Comparison of ENCODE assay signal across 8 mouse cellular contexts in the genomic region with DNA sequence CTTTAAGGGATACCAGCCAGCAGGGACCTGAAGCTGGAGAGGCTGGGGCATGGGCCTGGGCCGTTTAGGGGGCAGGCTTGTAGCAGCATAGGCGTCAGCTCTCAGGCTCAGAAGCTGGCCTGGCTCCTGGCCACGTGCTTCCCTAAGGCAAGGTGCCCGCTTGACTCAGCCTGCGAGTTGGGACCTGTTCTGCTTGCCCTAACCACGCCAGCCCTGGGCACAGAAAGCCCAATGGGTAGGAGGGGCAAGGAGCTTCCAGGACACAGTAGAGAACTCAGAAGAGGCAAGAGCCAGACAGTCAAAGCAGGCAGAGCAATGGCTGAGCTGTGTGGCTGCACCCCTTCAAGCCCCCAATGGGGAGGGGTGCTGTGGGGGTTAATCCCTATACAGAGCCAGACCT. TPM values are rescaled to one million over a fixed set of nuclear protein-coding genes. Genes with fewer than 3 reads are reported as not detected.
A peak's percentile ranks its signal among the peaks of the same experiment; 100 is the strongest.
DNase-seq lines count a peak whose midpoint lies in the region; ATAC-seq lines count a peak whose summit lies in the region.

No protein-coding gene starts in this region.

- 0 out of 2 replicates have a peak, but pooled peaks cover 6% of the 10 kb centered on the region for H3K27me3 ChIP-seq in embryonic facial prominence, embryonic 10.5 days (replicated peaks; ENCODE audit: low read depth, poor library complexity, severe bottlenecking)
- no peaks in the 10 kb centered on the region for H3K27me3 ChIP-seq in heart, embryonic 15.5 days
- no peaks in the 10 kb centered on the region for H3K27me3 ChIP-seq in limb, embryonic 12.5 days
- H3K27me3 ChIP-seq in stomach, embryonic 14.5 days (ENCODE audit: control insufficient read depth, insufficient read depth, low read length), result no peaks in the 10 kb centered on the region

- peak; percentile 66 to 74 for DNase-seq in heart, adult 18-20 months
- no peak for DNase-seq in heart, adult 8-10 months (ENCODE audit: low spot score)
- no peak for DNase-seq in embryonic facial prominence, embryonic 10.5 days (ENCODE audit: low spot score)
- DNase-seq in frontal cortex, postnatal 14 days (ENCODE audit: low spot score in 2 of 2), result no peak

- WGBS in embryonic facial prominence, embryonic 10.5 days, result 67% methylated on average over 6 of the region's 6 CpGs
- WGBS in heart, embryonic 15.5 days, result 56% methylated on average over 6 of the region's 6 CpGs
- WGBS in limb, embryonic 12.5 days, result 73% methylated on average over 6 of the region's 6 CpGs
- WGBS in stomach, embryonic 14.5 days, result 58% methylated on average over 6 of the region's 6 CpGs

- H3K27ac ChIP-seq in embryonic facial prominence, embryonic 10.5 days (replicated peaks), result peak overlapping the region; percentile 75
- peak overlapping the region; percentile 81 for H3K27ac ChIP-seq in heart, embryonic 15.5 days
- H3K27ac ChIP-seq in limb, embryonic 12.5 days, result peak overlapping the region; percentile 20; the same call in 1 of the 2 replicates
- peak overlapping the region; percentile 69; the same call in 1 of the 2 replicates for H3K27ac ChIP-seq in stomach, embryonic 14.5 days (ENCODE audit: low read length)

- peaks cover 23% of the 10 kb centered on the region for H3K36me3 ChIP-seq in embryonic facial prominence, embryonic 10.5 days (replicated peaks)
- no peaks in the 10 kb centered on the region for H3K36me3 ChIP-seq in heart, embryonic 15.5 days
- peaks cover 19% of the 10 kb centered on the region for H3K36me3 ChIP-seq in limb, embryonic 12.5 days
- H3K36me3 ChIP-seq in stomach, embryonic 14.5 days (ENCODE audit: control insufficient read depth, insufficient read depth, low read length), result peaks cover 4% of the 10 kb centered on the region; the same call in 1 of the 2 replicates

- H3K4me1 ChIP-seq in embryonic facial prominence, embryonic 10.5 days, result peaks cover 40% of the 10 kb centered on the region
- H3K4me1 ChIP-seq in heart, embryonic 15.5 days (replicated peaks), result peaks cover 22% of the 10 kb centered on the region
- H3K4me1 ChIP-seq in limb, embryonic 12.5 days (replicated peaks), result peaks cover 38% of the 10 kb centered on the region
- peaks cover 13% of the 10 kb centered on the region; the same call in 1 of the 2 replicates for H3K4me1 ChIP-seq in stomach, embryonic 14.5 days (ENCODE audit: control insufficient read depth, insufficient read depth, low read length)

- no peak for ATAC-seq in heart, embryonic 15.5 days (replicated peaks; ENCODE audit: insufficient number of reproducible peaks, insufficient read depth, low FRiP score, low read depth)
- ATAC-seq in limb, embryonic 12.5 days (ENCODE audit: insufficient number of reproducible peaks, insufficient read depth, low FRiP score, low TSS enrichment, low read depth), result no peak
- no peak for ATAC-seq in stomach, embryonic 14.5 days (ENCODE audit: insufficient number of reproducible peaks, insufficient read depth, low FRiP score, low read depth)
- ATAC-seq in erythroblast, adult 5-6 weeks (replicated peaks; ENCODE audit: low FRiP score, poor library complexity, severe bottlenecking), result no peak

- no peak overlapping the region for H3K4me2 ChIP-seq in heart, embryonic 15.5 days
- no peak overlapping the region for H3K4me2 ChIP-seq in limb, embryonic 12.5 days
- H3K4me2 ChIP-seq in stomach, embryonic 14.5 days (replicated peaks; ENCODE audit: low read depth, low read length), result no peak overlapping the region

- peaks cover 10% of the 10 kb centered on the region; the same call in 1 of the 2 replicates for H3K9me3 ChIP-seq in embryonic facial prominence, embryonic 10.5 days
- H3K9me3 ChIP-seq in heart, embryonic 15.5 days (replicated peaks), result no peaks in the 10 kb centered on the region
- no peaks in the 10 kb centered on the region for H3K9me3 ChIP-seq in limb, embryonic 12.5 days
- H3K9me3 ChIP-seq in stomach, embryonic 14.5 days (ENCODE audit: control insufficient read depth, low read depth, low read length), result no peaks in the 10 kb centered on the region

- no peak overlapping the region for H3K4me3 ChIP-seq in embryonic facial prominence, embryonic 10.5 days
- H3K4me3 ChIP-seq in heart, embryonic 15.5 days, result no peak overlapping the region
- H3K4me3 ChIP-seq in limb, embryonic 12.5 days (replicated peaks), result no peak overlapping the region
- H3K4me3 ChIP-seq in stomach, embryonic 14.5 days (ENCODE audit: low read depth, low read length), result no peak overlapping the region

- H3K9ac ChIP-seq in heart, embryonic 15.5 days, result no peak overlapping the region
- no peak overlapping the region for H3K9ac ChIP-seq in limb, embryonic 12.5 days (replicated peaks)
- H3K9ac ChIP-seq in stomach, embryonic 14.5 days (replicated peaks; ENCODE audit: low read depth, low read length), result no peak overlapping the region

RNA-seq across cellular contexts. Expression of a gene that starts 37.7 kb away (rescaled TPM):
- total RNA-seq in heart, adult 18-20 months (2021), result 1 to 10 TPM; 8.1 to 8.3 TPM
- 10 to 100 TPM in 3 of 4 experiments, 1 to 10 TPM in 1; 9.2 to 13.4 (median 12.3) TPM for total RNA-seq in heart, adult 8-10 months (2022)
- 3.3 and 3.4 TPM in 2 replicates for polyA plus RNA-seq in embryonic facial prominence, embryonic 10.5 days (2016; fragmentation: Nextera tagmentation; extraction: Ambion mirVana)
- 2.4 and 3.1 TPM in 2 replicates for polyA plus RNA-seq in heart, embryonic 15.5 days (2015; fragmentation: Nextera tagmentation; extraction: Ambion mirVana)
- 6.6 and 6.7 TPM in 2 replicates for polyA plus RNA-seq in limb, embryonic 12.5 days (2016; fragmentation: Nextera tagmentation; extraction: Ambion mirVana)
- polyA plus RNA-seq in stomach, embryonic 14.5 days (2014; fragmentation: Nextera tagmentation; extraction: Ambion mirVana), result 2.9 and 3.0 TPM in 2 replicates
- not detected in 2 replicates for total RNA-seq in erythroblast, adult 5-6 weeks (2015; ENCODE audit: low replicate concordance)
- total RNA-seq in erythroblast, adult 5-6 weeks (2017; ENCODE audit: low replicate concordance), result not detected in 2 replicates

Comparison
In these comparisons a context has a peak if more than half of its experiments do, and no peak if none do; other contexts are left out.
1. DNase-seq: peak in heart, adult 18-20 months (2 of 2); none in heart, adult 8-10 months (single experiment), embryonic facial prominence, embryonic 10.5 days (single experiment) and frontal cortex, postnatal 14 days (0 of 2).
2. H3K27ac ChIP-seq: peak in every context shown above with its lines; median percentile 81 in heart, embryonic 15.5 days; 75 in embryonic facial prominence, embryonic 10.5 days; 69 in stomach, embryonic 14.5 days; 20 in limb, embryonic 12.5 days.